Mouse (Mus musculus) kidney, adult 2 months (tissue): ENCODE measurements at regions not wholly inside any gene's neighbourhood (a gene's known extent, or its start where the extent isn't known, plus 50 kb on each side); places are given as distances from the start of the nearest gene placed in this dataset.

Experiments used
- DNase-seq: peaks from one replicate; pipeline ENCODE4 v3.0.0; 2021
- H3K27ac ChIP-seq: fragments of 200-500 bp; 2 replicates; pipeline ENCODE4 v1.5.1; 2012; ENCODE audit warnings: low read depth, low read length, control low read depth, inconsistent platforms; ENCODE audit not compliant: insufficient read depth
- H3K27me3 ChIP-seq: fragments of 200-500 bp; replicated peaks from 2 replicates; pipeline ENCODE4 v1.6.1; 2012; ENCODE audit warnings: mild to moderate bottlenecking, moderate library complexity, low read length, inconsistent platforms; ENCODE audit not compliant: control insufficient read depth, insufficient read depth
- H3K36me3 ChIP-seq: fragments of 200-500 bp; 2 replicates; pipeline ENCODE4 v1.6.1; 2012; ENCODE audit warnings: mild to moderate bottlenecking, moderate library complexity, low read length, inconsistent platforms; ENCODE audit not compliant: control insufficient read depth, insufficient read depth
- H3K4me1 ChIP-seq: fragments of 200-500 bp; 2 replicates; pipeline ENCODE4 v1.6.1; 2011; ENCODE audit warnings: low read length; ENCODE audit not compliant: control insufficient read depth, insufficient read depth
- H3K4me3 ChIP-seq: fragments of 200-500 bp; 2 replicates; pipeline ENCODE4 v1.5.1; 2011; ENCODE audit warnings: mild to moderate bottlenecking, low read depth, low read length, control low read depth; ENCODE audit not compliant: insufficient read depth
- CTCF ChIP-seq: fragments of 200-500 bp; conservative IDR thresholded peaks from 2 replicates; pipeline ENCODE4 v1.5.1; 2011; ENCODE audit warnings: low read depth, mild to moderate bottlenecking, control low read depth, low read length, moderate library complexity, mixed read lengths; ENCODE audit not compliant: insufficient read depth, insufficient read length
- POLR2A ChIP-seq: fragments of 200-500 bp; IDR thresholded peaks from one replicate; pipeline ENCODE4 v1.6.1; 2011; ENCODE audit warnings: low read depth, low read length, control low read depth
- WGBS: fragments of 180-500 bp; shearing (Covaris S2); methylation state at CpG from one replicate; pipeline ENCODE4 v1.1.7; 2018; 5-methylcytosine and 5-hydroxymethylcytosine counted together

GRCm38 (mm10) chr4:31143166-31143565, 820.7 kb upstream of the Map3k7 start:
- no peak overlapping the region for H3K27ac ChIP-seq
- no peak for TF ChIP-seq CTCF
- TF ChIP-seq POLR2A: no peak
- WGBS: 86% methylated on average over 1 of the region's 1 CpGs
- H3K4me1 ChIP-seq: no peaks in the 10 kb centered on the region
- H3K27me3 ChIP-seq: no peaks in the 10 kb centered on the region
- no peak for DNase-seq
- H3K4me3 ChIP-seq: no peak overlapping the region
- H3K36me3 ChIP-seq: no peaks in the 10 kb centered on the region

GRCm38 (mm10) chr4:31167431-31167830, 796.5 kb upstream of the Map3k7 start:
- H3K36me3 ChIP-seq: no peaks in the 10 kb centered on the region
- no peaks in the 10 kb centered on the region for H3K4me1 ChIP-seq
- 92% methylated on average over 4 of the region's 4 CpGs for WGBS
- no peak overlapping the region for H3K27ac ChIP-seq
- no peaks in the 10 kb centered on the region for H3K27me3 ChIP-seq
- no peak overlapping the region for H3K4me3 ChIP-seq
- TF ChIP-seq POLR2A: no peak
- TF ChIP-seq CTCF: no peak
- no peak for DNase-seq

GRCm38 (mm10) chr4:31168357-31168756, 795.5 kb upstream of the Map3k7 start:
- TF ChIP-seq POLR2A (no peak), CTCF (no peak)
- no peak for DNase-seq
- WGBS: 78% methylated on average over 4 of the region's 4 CpGs
- H3K27ac ChIP-seq: no peak overlapping the region
- no peak overlapping the region for H3K4me3 ChIP-seq
- no peaks in the 10 kb centered on the region for H3K4me1 ChIP-seq
- H3K36me3 ChIP-seq: no peaks in the 10 kb centered on the region
- no peaks in the 10 kb centered on the region for H3K27me3 ChIP-seq

- 22% methylated on average over 3 of the region's 3 CpGs for WGBS
- Histone ChIP-seq H3K4me1 (no peaks in the 10 kb centered on the region), H3K27me3 (no peaks in the 10 kb centered on the region), H3K4me3 (no peak overlapping the region), H3K36me3 (no peaks in the 10 kb centered on the region), H3K27ac (no peak overlapping the region)
- no peak for DNase-seq
- TF ChIP-seq POLR2A (no peak), CTCF (no peak)
These were observed 792.7 kb upstream of the Map3k7 start for GRCm38 (mm10) chr4:31171190-31171589.

GRCm38 (mm10) chr4:31197852-31198251, 766.0 kb upstream of the Map3k7 start:
- no peaks in the 10 kb centered on the region for H3K36me3 ChIP-seq
- DNase-seq: no peak
- no peak overlapping the region for H3K27ac ChIP-seq
- no peaks in the 10 kb centered on the region for H3K27me3 ChIP-seq
- TF ChIP-seq POLR2A (no peak), CTCF (no peak)
- H3K4me3 ChIP-seq: no peak overlapping the region
- H3K4me1 ChIP-seq: no peaks in the 10 kb centered on the region

GRCm38 (mm10) chr4:31203286-31203685, 760.6 kb upstream of the Map3k7 start:
- Histone ChIP-seq H3K27me3 (no peaks in the 10 kb centered on the region), H3K4me3 (no peak overlapping the region), H3K4me1 (no peaks in the 10 kb centered on the region), H3K36me3 (no peaks in the 10 kb centered on the region), H3K27ac (no peak overlapping the region)
- no peak for TF ChIP-seq POLR2A
- TF ChIP-seq CTCF: no peak
- WGBS: 43% methylated on average over 3 of the region's 3 CpGs
- DNase-seq: no peak

GRCm38 (mm10) chr4:31205332-31205970, 758.4 kb upstream of the Map3k7 start:
- no peak for TF ChIP-seq POLR2A
- no peak for TF ChIP-seq CTCF
- Histone ChIP-seq H3K27ac (no peak overlapping the region), H3K27me3 (no peaks in the 10 kb centered on the region), H3K4me1 (no peaks in the 10 kb centered on the region), H3K4me3 (no peak overlapping the region), H3K36me3 (no peaks in the 10 kb centered on the region)
- WGBS: 86% methylated on average over 14 of the region's 14 CpGs
- peak; percentile 1 for DNase-seq

GRCm38 (mm10) chr4:31225741-31226140, 738.2 kb upstream of the Map3k7 start:
- no peaks in the 10 kb centered on the region for H3K27me3 ChIP-seq
- H3K4me3 ChIP-seq: no peak overlapping the region
- H3K4me1 ChIP-seq: no peaks in the 10 kb centered on the region
- no peaks in the 10 kb centered on the region for H3K36me3 ChIP-seq
- no peak for DNase-seq
- TF ChIP-seq CTCF (no peak), POLR2A (no peak)
- H3K27ac ChIP-seq: no peak overlapping the region
- 69% methylated on average over 2 of the region's 2 CpGs for WGBS
